Mouse (Mus musculus) lung, postnatal 4 days (tissue): ENCODE data around the gene Gpr162.
"Not testable (repeated sequence)": the region's sequence is repeated elsewhere in the genome, so short reads cannot be mapped to it uniquely, and the experiment has no call there.

Source experiments
- DNase-seq, 2 experiments: peaks; one replicate each; pipeline ENCODE4 v3.0.0; 2021

Gpr162 gene

GRCm38 (mm10) chr6:124863658-124864298, at the start of gene Gpr162:
Gpr162 (minus strand) TSS chr6:124863983.
- peak; percentile 67 to 70 for DNase-seq

GRCm38 (mm10) chr6:124913214-124913613, 49.4 kb upstream of the Gpr162 start:
- no peak for DNase-seq

- peak; percentile 25 to 55 for DNase-seq
These were observed 47.9 kb upstream of the Gpr162 start, which contains the start of gene Lag3 for GRCm38 (mm10) chr6:124911533-124912218. Lag3 (minus strand) TSS chr6:124911705.

GRCm38 (mm10) chr6:124910032-124910431, 46.2 kb upstream of the Gpr162 start:
- DNase-seq: peak in 1 of 2 experiments; percentile 32

GRCm38 (mm10) chr6:124907767-124908166, 44.0 kb upstream of the Gpr162 start:
- DNase-seq: no peak

- DNase-seq: no peak
These were observed 41.4 kb upstream of the Gpr162 start for GRCm38 (mm10) chr6:124904991-124905860.

GRCm38 (mm10) chr6:124904161-124904981, 40.6 kb upstream of the Gpr162 start:
- DNase-seq: peak; percentile 77 to 79

- peak; percentile 92 to 97 for DNase-seq
These were observed 39.9 kb upstream of the Gpr162 start for GRCm38 (mm10) chr6:124903580-124904151.

GRCm38 (mm10) chr6:124901851-124902250, 38.1 kb upstream of the Gpr162 start:
- DNase-seq: no peak

- DNase-seq: peak; percentile 48 to 61
These were observed 37.2 kb upstream of the Gpr162 start for GRCm38 (mm10) chr6:124900801-124901480.

GRCm38 (mm10) chr6:124900056-124900800, 36.4 kb upstream of the Gpr162 start:
- DNase-seq: no peak

GRCm38 (mm10) chr6:124898359-124898758, 34.6 kb upstream of the Gpr162 start:
- DNase-seq: no peak

- not testable (repeated sequence) for DNase-seq
These were observed 30.3 kb upstream of the Gpr162 start for GRCm38 (mm10) chr6:124894113-124894512.

- no peak for DNase-seq
These were observed 27.2 kb upstream of the Gpr162 start for GRCm38 (mm10) chr6:124890997-124891396.

GRCm38 (mm10) chr6:124888555-124889125, 24.9 kb upstream of the Gpr162 start:
- DNase-seq: no peak

- no peak for DNase-seq
These were observed 24.2 kb upstream of the Gpr162 start, which contains the start of gene Cd4 for GRCm38 (mm10) chr6:124887986-124888385. Cd4 (minus strand) TSS chr6:124888221.

- DNase-seq: no peak
These were observed 22.2 kb upstream of the Gpr162 start for GRCm38 (mm10) chr6:124885956-124886381.

- no peak for DNase-seq
These were observed 21.1 kb upstream of the Gpr162 start for GRCm38 (mm10) chr6:124884714-124885500.

GRCm38 (mm10) chr6:124883351-124883750, 19.6 kb upstream of the Gpr162 start:
- DNase-seq: no peak
